Comparison of ENCODE assay signal across 26 mouse cellular contexts in genomic region chr17:73401272-73401671, GRCm38 (mm10). TPM values are rescaled to one million over a fixed set of nuclear protein-coding genes. Genes with fewer than 3 reads are reported as not detected.
DNase-seq lines count a peak whose midpoint lies in the region; ATAC-seq lines count a peak whose summit lies in the region.
"Had no signal": no experiment of that assay in that cellular context is flagged by ENCODE, and none has a peak within 500 bp of the region (broad histone marks: within the 10 kb centered on the region; RNA-seq: fewer than 3 reads in every experiment).

No protein-coding gene starts in this region.

- H3K4me3 ChIP-seq in heart, embryonic 10.5 days: no peak overlapping the region
- H3K4me3 ChIP-seq in kidney, embryonic 14.5 days (ENCODE audit: low read length): no peak overlapping the region
- no peak overlapping the region for H3K4me3 ChIP-seq in kidney, embryonic 16.5 days (ENCODE audit: low read length)
- H3K4me3 ChIP-seq in intestine, embryonic 16.5 days (ENCODE audit: low read length): no peak overlapping the region
- H3K4me3 ChIP-seq: embryonic facial prominence, embryonic 10.5 days; embryonic facial prominence, embryonic 12.5 days; forebrain, embryonic 13.5 days had no signal

- no peaks in the 10 kb centered on the region for H3K9me3 ChIP-seq in heart, embryonic 10.5 days
- no peaks in the 10 kb centered on the region for H3K9me3 ChIP-seq in kidney, embryonic 14.5 days (ENCODE audit: control insufficient read depth, low read length)
- no peaks in the 10 kb centered on the region for H3K9me3 ChIP-seq in kidney, embryonic 16.5 days (ENCODE audit: low read length)
- H3K9me3 ChIP-seq in intestine, embryonic 16.5 days (ENCODE audit: control insufficient read depth, low read length): no peaks in the 10 kb centered on the region
- H3K9me3 ChIP-seq: embryonic facial prominence, embryonic 10.5 days; embryonic facial prominence, embryonic 12.5 days; forebrain, embryonic 13.5 days had no signal

- no peaks in the 10 kb centered on the region for H3K27me3 ChIP-seq in heart, embryonic 10.5 days (ENCODE audit: insufficient read depth, poor library complexity, severe bottlenecking)
- H3K27me3 ChIP-seq in kidney, embryonic 14.5 days (ENCODE audit: control insufficient read depth, insufficient read depth, low read length): no peaks in the 10 kb centered on the region
- H3K27me3 ChIP-seq in kidney, embryonic 16.5 days (ENCODE audit: insufficient read depth, low read length): no peaks in the 10 kb centered on the region
- no peaks in the 10 kb centered on the region for H3K27me3 ChIP-seq in intestine, embryonic 16.5 days (replicated peaks; ENCODE audit: control insufficient read depth, insufficient read depth, low read length)
- H3K27me3 ChIP-seq: CH12.LX; embryonic facial prominence, embryonic 12.5 days; forebrain, embryonic 13.5 days; Patski had no signal

- no peak overlapping the region for H3K27ac ChIP-seq in heart, embryonic 10.5 days
- H3K27ac ChIP-seq in kidney, embryonic 14.5 days (ENCODE audit: low read depth, low read length): 0 out of 2 replicates have a peak overlapping the region, but pooled peaks have one; percentile 32
- H3K27ac ChIP-seq in kidney, embryonic 16.5 days (ENCODE audit: low read length): peak overlapping the region; percentile 20; the same call in 1 of the 2 replicates
- no peak overlapping the region for H3K27ac ChIP-seq in intestine, embryonic 16.5 days (ENCODE audit: low read length)
- H3K27ac ChIP-seq: embryonic facial prominence, embryonic 10.5 days; embryonic facial prominence, embryonic 12.5 days; forebrain, embryonic 13.5 days had no signal

- no peaks in the 10 kb centered on the region for H3K4me1 ChIP-seq in heart, embryonic 10.5 days
- 0 out of 2 replicates have a peak, but pooled peaks cover 3% of the 10 kb centered on the region for H3K4me1 ChIP-seq in kidney, embryonic 14.5 days (ENCODE audit: control insufficient read depth, insufficient read depth, low read length)
- H3K4me1 ChIP-seq in kidney, embryonic 16.5 days (ENCODE audit: insufficient read depth, low read length): peaks cover 5% of the 10 kb centered on the region; the same call in 1 of the 2 replicates
- H3K4me1 ChIP-seq in intestine, embryonic 16.5 days (ENCODE audit: control insufficient read depth, insufficient read depth, low read length): no peaks in the 10 kb centered on the region
- H3K4me1 ChIP-seq: embryonic facial prominence, embryonic 10.5 days; embryonic facial prominence, embryonic 12.5 days; forebrain, embryonic 13.5 days had no signal

- no peak overlapping the region for H3K9ac ChIP-seq in kidney, embryonic 14.5 days (ENCODE audit: low read depth, low read length)
- no peak overlapping the region for H3K9ac ChIP-seq in kidney, embryonic 16.5 days (replicated peaks; ENCODE audit: low read length)
- H3K9ac ChIP-seq in intestine, embryonic 16.5 days (ENCODE audit: low read depth, low read length): no peak overlapping the region
- H3K9ac ChIP-seq: embryonic facial prominence, embryonic 12.5 days; forebrain, embryonic 13.5 days had no signal

- peak; percentile 55 for DNase-seq in heart, adult 11 months
- DNase-seq in heart, embryonic 10.5 days (ENCODE audit: low spot score): no peak
- DNase-seq in kidney, postnatal 14 days: no peak
- no peak for DNase-seq in kidney, postnatal 4 days
- DNase-seq: adrenal gland, adult 8-10 months; adrenal gland, postnatal 14 days; adrenal gland, postnatal 36 days; B cell, adult 2 months; cerebellum, adult 11-12 months; cerebellum, adult 2 months; cerebellum, adult 9-10 months; cerebellum, postnatal 10 days; cerebellum, postnatal 25 days had no signal

- WGBS in heart, embryonic 10.5 days: 78% methylated on average over 2 of the region's 2 CpGs
- WGBS in kidney, embryonic 14.5 days: 23% methylated on average over 2 of the region's 2 CpGs
- 28% methylated on average over 2 of the region's 2 CpGs for WGBS in kidney, embryonic 16.5 days
- 53% methylated on average over 2 of the region's 2 CpGs for WGBS in intestine, embryonic 16.5 days

- H3K36me3 ChIP-seq in heart, embryonic 10.5 days: no peaks in the 10 kb centered on the region
- H3K36me3 ChIP-seq in kidney, embryonic 14.5 days (ENCODE audit: control insufficient read depth, insufficient read depth, low read length): no peaks in the 10 kb centered on the region
- no peaks in the 10 kb centered on the region for H3K36me3 ChIP-seq in kidney, embryonic 16.5 days (ENCODE audit: insufficient read depth, low read length)
- H3K36me3 ChIP-seq in intestine, embryonic 16.5 days (ENCODE audit: control insufficient read depth, insufficient read depth, low read length): no peaks in the 10 kb centered on the region
- H3K36me3 ChIP-seq: embryonic facial prominence, embryonic 10.5 days; embryonic facial prominence, embryonic 12.5 days; G1E had no signal

- ATAC-seq in kidney, embryonic 14.5 days (ENCODE audit: low FRiP score, low TSS enrichment): peak; percentile 60; the same call in 1 of the 2 replicates
- ATAC-seq in kidney, embryonic 16.5 days (ENCODE audit: low FRiP score, low TSS enrichment): peak; percentile 49; the same call in 1 of the 2 replicates
- ATAC-seq in intestine, embryonic 16.5 days: peak; percentile 67
- ATAC-seq: activated CD4-positive, CD25-positive, alpha-beta regulatory T cell, adult 4 months; CD4-positive, CD25-positive, alpha-beta regulatory T cell, adult 4 months; forebrain, embryonic 13.5 days; Patski had no signal

- no peak overlapping the region for H3K4me2 ChIP-seq in kidney, embryonic 14.5 days (replicated peaks; ENCODE audit: low read depth, low read length)
- H3K4me2 ChIP-seq in kidney, embryonic 16.5 days (replicated peaks; ENCODE audit: low read depth, low read length): no peak overlapping the region
- no peak overlapping the region for H3K4me2 ChIP-seq in intestine, embryonic 16.5 days (ENCODE audit: low read depth, low read length)
- H3K4me2 ChIP-seq: embryonic facial prominence, embryonic 12.5 days; forebrain, embryonic 13.5 days had no signal

RNA-seq across cellular contexts. Expression of gene Capn13, which starts 0.6 kb away (rescaled TPM):
- not detected in 2 replicates for polyA plus RNA-seq in heart, embryonic 10.5 days (2016; fragmentation: Nextera tagmentation; extraction: Ambion mirVana)
- 0.14 and 0.18 TPM in 2 replicates for polyA plus RNA-seq in kidney, embryonic 14.5 days (2014; fragmentation: Nextera tagmentation; extraction: Ambion mirVana)
- polyA plus RNA-seq in kidney, embryonic 16.5 days (2015; fragmentation: Nextera tagmentation; extraction: Ambion mirVana): 0.21 and 0.63 TPM in 2 replicates
- 1.1 and 1.6 TPM in 2 replicates for polyA plus RNA-seq in intestine, embryonic 16.5 days (2015; fragmentation: Nextera tagmentation; extraction: Ambion mirVana)
- polyA plus RNA-seq: activated CD4-positive, CD25-positive, alpha-beta regulatory T cell, adult 4 months; cortical plate, adult 2 months; embryonic facial prominence, embryonic 10.5 days; embryonic facial prominence, embryonic 12.5 days; forebrain, embryonic 11.5 days; forebrain, embryonic 13.5 days; G1E; Patski had no signal

Comparison
In these comparisons a context has a peak if more than half of its experiments do, and no peak if none do; other contexts are left out.
1. H3K27ac ChIP-seq: peak in kidney, embryonic 14.5 days (single experiment) and kidney, embryonic 16.5 days (single experiment); none in heart, embryonic 10.5 days (single experiment) and intestine, embryonic 16.5 days (single experiment).
2. Peak in every context shown above with its lines, with median percentiles within 50 percentile points of each other: ATAC-seq.